Mouse (Mus musculus) cortical plate, adult 2 months (tissue): ENCODE results near the gene Kpna4.

Experiments used
- CTCF ChIP-seq: fragments of 200-500 bp; IDR thresholded peaks from 2 replicates; pipeline ENCODE4 v1.5.1; 2011; ENCODE audit warnings: mild to moderate bottlenecking, control low read depth, low read length; ENCODE audit not compliant: insufficient read depth; ENCODE audit errors: extremely low read depth
- POLR2A ChIP-seq: fragments of 200-500 bp; IDR thresholded peaks from 2 replicates; pipeline ENCODE4 v1.6.1; 2011; ENCODE audit warnings: mild to moderate bottlenecking, low read length, control low read depth; ENCODE audit not compliant: insufficient read depth; ENCODE audit errors: extremely low read depth

DNA sequence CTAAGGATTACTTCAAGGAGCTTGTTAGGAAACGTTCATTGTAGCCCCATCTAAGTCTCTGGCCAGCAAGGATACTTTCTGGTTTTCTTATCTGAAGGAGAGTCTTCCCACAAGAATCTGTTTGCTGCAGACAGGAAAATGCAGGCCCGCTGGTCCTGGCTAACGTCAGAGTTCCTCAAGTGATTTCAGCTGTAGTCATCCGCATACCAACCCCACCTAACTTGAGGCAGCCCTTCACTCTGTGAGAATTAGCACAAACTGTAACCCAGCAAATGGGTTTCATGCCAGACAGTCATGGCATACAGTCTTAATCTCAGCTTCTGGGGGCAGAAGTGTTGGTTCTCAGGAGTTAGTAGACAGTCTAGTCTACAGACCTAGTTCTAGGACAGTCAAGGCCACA, 80.4 kb downstream of the Kpna4 start:
- TF ChIP-seq CTCF (no peak), POLR2A (no peak)
